Comparison of ENCODE assay signal across 11 mouse cellular contexts in genomic region chr1:36860876-36861275, GRCm38 (mm10).
DNase-seq lines count a peak whose midpoint lies in the region; ATAC-seq and TF ChIP-seq lines count a peak whose summit lies in the region.
"Had no signal": no experiment of that assay in that cellular context is flagged by ENCODE, and none has a peak within 500 bp of the region (broad histone marks: within the 10 kb centered on the region; RNA-seq: fewer than 3 reads in every experiment).

No protein-coding gene starts in this region.

- 0 out of 2 replicates have a peak overlapping the region, but pooled peaks have one; percentile 18 for H3K4me3 ChIP-seq in heart, adult 2 months
- H3K4me3 ChIP-seq in kidney, embryonic 15.5 days (replicated peaks), result no peak overlapping the region
- no peak overlapping the region for H3K4me3 ChIP-seq in limb, embryonic 10.5 days
- H3K4me3 ChIP-seq: midbrain, embryonic 12.5 days had no signal

- TF ChIP-seq EP300 in heart, adult 2 months (IDR thresholded peaks at IDR 0.05; ENCODE audit: insufficient read depth, low read depth, low read length), result no peak

- H3K4me1 ChIP-seq in heart, adult 2 months (ENCODE audit: control insufficient read depth, insufficient read depth, low read length), result peaks cover 31% of the 10 kb centered on the region
- peaks cover 19% of the 10 kb centered on the region for H3K4me1 ChIP-seq in kidney, embryonic 15.5 days
- H3K4me1 ChIP-seq in limb, embryonic 10.5 days, result peaks cover 21% of the 10 kb centered on the region

- H3K9me3 ChIP-seq in kidney, embryonic 15.5 days (replicated peaks), result no peaks in the 10 kb centered on the region
- H3K9me3 ChIP-seq in limb, embryonic 10.5 days (replicated peaks), result no peaks in the 10 kb centered on the region
- H3K9me3 ChIP-seq: midbrain, embryonic 12.5 days had no signal

- no peak for TF ChIP-seq CTCF in heart, adult 2 months (IDR thresholded peaks at IDR 0.05)

- peaks cover 4% of the 10 kb centered on the region; the same call in 1 of the 2 replicates for H3K79me2 ChIP-seq in heart, adult 2 months (replicated peaks; ENCODE audit: control insufficient read depth, insufficient read depth, low read length)

- peaks cover 24% of the 10 kb centered on the region for H3K36me3 ChIP-seq in heart, adult 2 months (ENCODE audit: control insufficient read depth, insufficient read depth, low read length)
- 0 out of 2 replicates have a peak, but pooled peaks cover 5% of the 10 kb centered on the region for H3K36me3 ChIP-seq in kidney, embryonic 15.5 days
- 0 out of 2 replicates have a peak, but pooled peaks cover 4% of the 10 kb centered on the region for H3K36me3 ChIP-seq in limb, embryonic 10.5 days
- H3K36me3 ChIP-seq: midbrain, embryonic 12.5 days had no signal

- DNase-seq in heart, adult 2 months, result no peak
- DNase-seq in heart, adult 8-10 months (ENCODE audit: low spot score), result no peak
- no peak for DNase-seq in kidney, postnatal 4 days
- peak; percentile 41 for DNase-seq in brain, adult 2 months (ENCODE audit: low read depth, low spot score)
- no peak for DNase-seq in limb, embryonic 10.5 days (ENCODE audit: low spot score)
- DNase-seq in urinary bladder, postnatal 14 days (ENCODE audit: low spot score), result no peak
- DNase-seq: adrenal gland, postnatal 25 days; cerebellum, adult 9-10 months had no signal

- 19% methylated on average over 1 of the region's 1 CpGs for WGBS in heart, adult 2 months
- 21% methylated on average over 1 of the region's 1 CpGs for WGBS in kidney, embryonic 15.5 days
- WGBS in limb, embryonic 10.5 days, result 45% methylated on average over 1 of the region's 1 CpGs

- intact Hi-C loops in heart, adult 2 months (cut with DNase I), result loop anchor here (2.0 kb wide), 3 partner anchors 24 to 78 kb away; no protein-coding TSS in a partner anchor

- ATAC-seq in kidney, embryonic 15.5 days (replicated peaks; ENCODE audit: low FRiP score), result no peak
- ATAC-seq in megakaryocyte-erythroid progenitor cell, adult 5-6 weeks (replicated peaks; ENCODE audit: low FRiP score, low TSS enrichment, poor library complexity, severe bottlenecking), result no peak

- H3K27me3 ChIP-seq in heart, adult 2 months (ENCODE audit: control insufficient read depth, insufficient read depth, low read length), result no peaks in the 10 kb centered on the region
- H3K27me3 ChIP-seq in kidney, embryonic 15.5 days, result no peaks in the 10 kb centered on the region
- no peaks in the 10 kb centered on the region for H3K27me3 ChIP-seq in limb, embryonic 10.5 days (ENCODE audit: low read depth, poor library complexity, severe bottlenecking)
- H3K27me3 ChIP-seq: midbrain, embryonic 12.5 days had no signal

- H3K9ac ChIP-seq in heart, adult 2 months (ENCODE audit: low read depth, low read length), result no peak overlapping the region
- H3K9ac ChIP-seq in kidney, embryonic 15.5 days, result no peak overlapping the region
- H3K9ac ChIP-seq: midbrain, embryonic 12.5 days had no signal

- H3K27ac ChIP-seq in heart, adult 2 months, result peak overlapping the region; percentile 77
- peak overlapping the region; percentile 68 for H3K27ac ChIP-seq in kidney, embryonic 15.5 days
- H3K27ac ChIP-seq in limb, embryonic 10.5 days, result peak overlapping the region; percentile 7; the same call in 1 of the 2 replicates
- H3K27ac ChIP-seq: midbrain, embryonic 12.5 days had no signal

- no peak for TF ChIP-seq POLR2A in heart, adult 2 months (IDR thresholded peaks at IDR 0.05; ENCODE audit: insufficient read depth, low read depth, low read length)

- no peak overlapping the region for H3K4me2 ChIP-seq in kidney, embryonic 15.5 days
- H3K4me2 ChIP-seq: midbrain, embryonic 12.5 days had no signal

Comparison
In these comparisons a context has a peak if more than half of its experiments do, and no peak if none do; other contexts are left out.
1. H3K27ac ChIP-seq: peak in every context shown above with its lines; median percentile 77 in heart, adult 2 months; 68 in kidney, embryonic 15.5 days; 7 in limb, embryonic 10.5 days.